Mouse (Mus musculus): Measurements from ENCODE around the gene Olfr1359. TPM values are rescaled to one million over a fixed set of nuclear protein-coding genes. Genes with fewer than 3 reads are reported as not detected.
A peak's percentile ranks its signal among the peaks of the same experiment; 100 is the strongest.

Olfr1359 gene
- total RNA-seq, 2 experiments from 2014 or later = not detected

DNA sequence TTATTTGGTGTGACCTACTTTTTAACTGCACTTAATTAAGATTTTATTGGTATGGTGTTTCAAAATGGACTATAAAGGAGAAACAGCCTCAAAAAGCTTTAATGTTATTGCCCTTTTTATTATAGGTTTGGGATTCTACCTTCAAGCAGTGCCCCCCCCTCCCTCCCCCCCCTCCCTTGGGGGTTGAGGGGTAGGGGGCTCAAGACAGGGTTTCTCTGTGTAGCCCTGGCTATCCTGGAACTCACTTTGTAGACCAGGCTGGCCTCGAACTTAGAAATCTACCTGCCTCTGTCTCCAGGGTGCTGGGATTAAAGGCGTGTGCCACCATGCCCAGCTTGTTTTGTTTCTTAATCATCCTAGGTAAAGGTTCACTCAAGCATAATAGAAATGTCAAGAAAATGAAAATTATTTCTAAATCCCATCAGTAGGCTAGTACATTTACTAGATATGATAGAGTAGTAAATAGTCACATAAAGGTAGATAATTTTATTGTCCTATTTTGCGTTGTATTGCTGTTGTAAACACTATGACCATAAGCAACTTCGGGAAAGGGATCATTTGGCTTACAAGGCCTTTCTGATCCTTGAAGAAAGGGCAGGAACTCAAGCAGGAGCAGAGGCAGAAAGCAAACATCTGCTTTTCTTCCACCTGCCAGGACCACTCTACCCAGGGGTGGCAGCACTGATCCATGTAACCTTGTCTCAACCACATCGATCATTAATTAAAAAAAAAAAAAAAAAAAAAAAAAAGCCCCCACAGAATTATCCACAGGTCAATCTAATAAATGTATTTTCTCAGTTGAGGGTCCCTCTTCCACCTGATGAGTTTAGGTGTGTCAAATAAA, 25.3 kb downstream of the Olfr1359 start:
- DNase-seq (ENCODE audit: low spot score in 2 of 2) = no peak

DNA sequence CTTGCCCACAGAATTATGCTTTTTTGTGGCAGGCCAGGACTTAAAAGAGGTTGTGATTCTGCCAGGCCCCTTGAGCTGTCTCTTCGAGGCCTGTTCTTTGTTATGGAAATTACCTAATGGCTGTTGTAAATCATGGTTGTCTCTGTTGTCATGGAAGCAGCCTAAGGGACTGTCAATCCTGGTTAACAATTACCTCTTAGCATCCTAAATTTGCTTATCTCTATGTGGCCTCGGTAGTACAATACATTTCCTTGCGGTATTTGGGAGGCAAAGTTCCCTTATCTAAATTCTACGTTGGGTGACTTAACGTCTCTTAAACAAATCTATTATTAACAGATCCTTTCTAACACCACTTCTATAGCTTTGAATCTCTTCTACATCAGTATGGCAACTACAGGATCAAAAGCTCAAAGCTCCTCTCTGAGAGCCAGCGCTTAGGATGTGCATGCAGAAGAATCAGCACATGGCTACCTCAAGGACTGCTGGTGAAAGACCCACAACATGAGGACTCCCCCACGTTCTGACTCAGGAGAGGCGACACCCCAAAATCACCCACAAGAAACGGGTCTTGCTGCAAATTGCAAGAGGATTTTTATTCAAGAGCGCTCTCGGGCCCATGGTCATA, 30.1 kb downstream of the Olfr1359 start:
- no peak for DNase-seq (ENCODE audit: low spot score in 2 of 2)

DNA sequence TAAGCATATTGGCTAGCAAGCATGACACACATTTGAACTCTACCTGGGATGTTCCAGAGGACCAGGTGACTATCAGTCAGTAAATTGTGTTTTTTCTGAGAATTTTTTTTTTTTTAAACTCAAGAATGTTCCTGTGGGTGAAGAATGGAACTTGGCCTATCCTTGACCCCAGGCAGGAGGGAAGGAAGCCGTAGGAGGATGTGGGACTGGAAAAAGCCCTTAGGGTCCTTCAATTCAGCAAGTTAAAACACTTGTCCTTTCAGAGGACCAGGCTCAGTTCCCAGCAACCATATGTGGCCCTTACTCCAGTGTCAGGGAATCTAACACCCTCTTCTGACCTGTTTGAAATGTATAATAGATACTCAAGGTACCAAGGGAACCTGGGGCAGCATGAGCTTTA, 31.6 kb downstream of the Olfr1359 start:
- DNase-seq (ENCODE audit: low spot score in 2 of 2) = no peak

DNA sequence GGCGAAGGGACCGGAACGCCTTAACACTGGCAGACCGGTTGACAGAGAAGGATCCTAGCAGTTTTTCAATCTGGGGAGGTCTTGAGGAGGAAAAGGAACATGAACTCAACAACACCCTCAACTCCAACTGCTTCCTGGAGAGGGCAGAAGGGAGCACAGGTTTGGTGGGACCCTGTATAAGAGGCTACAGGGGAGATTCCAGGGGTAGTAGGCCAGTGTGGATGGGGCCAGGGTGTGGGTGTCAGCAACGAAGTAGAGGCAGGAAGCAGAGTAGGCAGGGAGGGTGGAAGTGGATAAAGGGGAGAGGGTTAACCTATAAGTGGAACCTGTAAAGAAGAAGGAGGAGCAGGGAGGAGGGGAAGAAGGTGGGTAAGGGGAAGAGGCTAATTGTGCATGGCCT, 35.6 kb downstream of the Olfr1359 start:
- DNase-seq (ENCODE audit: low spot score in 2 of 2) = no peak

DNA sequence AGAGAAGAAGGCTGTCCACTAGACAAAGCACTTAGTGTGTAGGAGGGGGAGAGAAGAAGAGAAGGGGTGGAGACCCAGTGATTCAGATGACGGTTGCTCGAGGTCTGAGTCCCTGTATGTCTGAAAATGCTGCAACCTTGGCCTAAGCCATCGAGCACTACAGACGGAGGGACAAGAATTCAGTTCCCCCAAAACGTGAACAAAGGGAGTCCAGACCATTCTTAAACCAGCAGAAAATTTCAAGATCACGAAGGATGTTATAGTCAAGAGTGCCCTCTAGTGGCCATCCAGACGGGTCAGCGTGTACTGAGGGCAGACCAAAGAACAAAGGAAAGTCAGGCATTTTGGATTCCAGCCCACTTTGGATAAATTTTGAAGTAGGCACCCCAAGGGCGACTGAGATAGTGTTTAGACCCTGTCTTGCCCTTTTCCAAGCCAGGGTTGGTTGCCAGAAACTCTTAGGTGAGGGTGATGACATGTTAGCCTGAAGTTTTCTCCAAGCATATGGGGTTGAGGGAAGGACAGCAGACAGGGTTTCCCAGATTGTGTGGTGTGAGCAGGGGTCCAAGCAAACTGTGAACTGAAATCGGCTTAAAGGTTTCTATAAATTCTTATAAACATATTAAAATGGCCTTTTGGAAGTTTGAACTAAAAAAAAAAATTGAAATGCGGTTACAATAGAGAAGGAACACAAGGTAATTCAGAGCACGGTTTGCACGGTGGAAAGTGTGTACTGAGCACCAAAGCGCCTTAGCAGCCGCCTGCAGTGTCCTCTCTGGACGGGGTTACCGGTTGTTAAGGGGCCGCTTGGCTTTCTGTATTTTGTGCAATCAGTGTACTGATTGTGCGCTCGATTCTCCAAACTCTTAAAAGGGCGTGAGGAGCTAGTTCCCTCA, 36.3 kb downstream of the Olfr1359 start:
- peak; percentile 70 to 77 for DNase-seq (ENCODE audit: low spot score in 2 of 2)

DNA sequence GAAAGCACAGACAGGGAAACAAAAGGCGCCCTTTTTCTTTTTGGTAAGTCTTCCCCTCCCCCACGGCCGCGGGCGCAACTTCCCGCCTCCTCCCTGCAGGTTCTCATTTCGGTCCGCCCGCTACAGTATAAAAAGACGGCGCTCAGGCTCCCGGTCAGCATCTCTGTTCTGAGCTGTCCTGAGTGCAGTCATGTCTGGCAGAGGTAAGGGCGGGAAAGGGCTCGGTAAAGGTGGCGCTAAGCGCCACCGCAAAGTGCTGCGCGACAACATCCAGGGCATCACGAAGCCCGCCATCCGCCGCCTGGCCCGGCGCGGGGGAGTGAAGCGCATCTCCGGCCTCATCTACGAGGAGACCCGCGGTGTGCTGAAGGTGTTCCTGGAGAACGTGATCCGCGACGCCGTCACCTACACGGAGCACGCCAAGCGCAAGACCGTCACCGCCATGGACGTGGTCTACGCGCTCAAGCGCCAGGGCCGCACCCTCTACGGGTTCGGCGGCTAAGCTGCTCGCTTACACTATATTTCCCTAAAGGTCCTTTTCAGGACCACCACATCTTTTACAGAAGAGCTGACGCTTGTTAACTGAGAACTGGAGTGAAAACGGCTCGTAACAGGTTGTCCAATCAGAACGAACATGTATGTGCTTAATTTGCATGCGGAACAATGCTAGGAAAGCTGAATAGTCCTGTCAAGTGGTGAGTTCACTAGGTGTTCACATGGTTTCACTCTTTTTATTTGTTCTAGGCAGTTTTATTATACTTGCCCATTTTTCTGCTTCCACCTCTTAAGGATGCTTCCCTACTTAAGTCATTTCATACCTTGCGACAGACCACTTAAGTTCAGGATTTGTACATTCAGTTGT, 37.2 kb downstream of the Olfr1359 start, which contains the start of gene Hist1h4j:
Gene Hist1h4j (plus strand): TSS at position 159 of the 862 bp plus-strand sequence.
- DNase-seq (ENCODE audit: low spot score in 2 of 2) = peak; percentile 67 to 81

DNA sequence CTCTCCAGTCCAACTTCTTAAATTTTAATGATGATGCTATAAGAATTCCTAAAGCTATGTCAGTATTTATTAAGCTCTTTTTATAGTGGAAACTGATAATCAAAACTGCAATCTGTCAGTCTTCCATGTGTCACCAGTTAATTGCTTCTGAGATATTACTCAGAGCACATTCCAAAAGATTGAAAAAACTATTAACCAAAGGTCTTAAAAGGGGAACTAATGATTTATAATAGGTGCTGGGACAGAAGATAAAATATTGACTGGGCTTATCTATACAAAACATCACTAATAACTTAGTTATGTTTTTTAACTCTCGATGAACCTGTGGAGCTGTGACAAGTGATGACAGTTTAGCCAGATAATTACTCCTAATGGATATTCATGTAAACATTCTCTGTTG, 47.1 kb downstream of the Olfr1359 start:
- no peak for DNase-seq (ENCODE audit: low spot score in 2 of 2)

DNA sequence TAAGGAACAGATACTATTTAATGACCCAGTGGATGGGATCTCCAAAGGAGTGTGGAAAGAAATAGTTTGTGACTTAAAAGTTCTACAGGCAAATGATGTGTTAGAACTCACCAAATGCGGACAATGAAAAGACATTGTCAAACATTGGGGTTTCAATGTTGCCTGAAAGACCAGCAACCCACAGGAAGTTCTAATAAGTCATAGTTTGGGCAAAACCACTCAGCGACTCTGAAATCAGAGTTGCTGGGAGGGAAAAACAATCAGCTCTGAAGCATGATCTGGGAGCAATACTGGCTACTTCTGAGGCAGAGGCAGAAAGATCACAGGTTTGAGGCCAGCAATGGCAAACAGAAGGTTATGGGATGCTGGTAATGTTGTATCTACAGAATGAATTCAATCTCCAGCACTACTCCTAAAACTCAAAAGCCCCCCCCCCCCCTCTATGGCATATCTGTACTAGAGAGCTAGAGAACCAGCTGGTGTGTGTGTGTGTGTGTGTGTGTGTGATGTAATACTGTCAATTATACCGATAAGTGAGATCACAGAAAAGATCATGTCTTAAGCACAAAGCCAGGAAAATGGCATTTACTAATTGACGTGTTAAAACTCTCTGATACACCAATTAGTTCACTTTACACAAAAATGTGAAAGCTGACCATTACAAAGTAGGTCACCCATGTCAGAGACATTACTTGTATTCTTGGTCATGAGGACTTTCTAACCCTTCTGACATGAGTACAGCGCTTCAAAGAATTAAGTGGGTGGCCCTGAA, 51.7 kb downstream of the Olfr1359 start:
- DNase-seq (ENCODE audit: low spot score in 2 of 2) = no peak

DNA sequence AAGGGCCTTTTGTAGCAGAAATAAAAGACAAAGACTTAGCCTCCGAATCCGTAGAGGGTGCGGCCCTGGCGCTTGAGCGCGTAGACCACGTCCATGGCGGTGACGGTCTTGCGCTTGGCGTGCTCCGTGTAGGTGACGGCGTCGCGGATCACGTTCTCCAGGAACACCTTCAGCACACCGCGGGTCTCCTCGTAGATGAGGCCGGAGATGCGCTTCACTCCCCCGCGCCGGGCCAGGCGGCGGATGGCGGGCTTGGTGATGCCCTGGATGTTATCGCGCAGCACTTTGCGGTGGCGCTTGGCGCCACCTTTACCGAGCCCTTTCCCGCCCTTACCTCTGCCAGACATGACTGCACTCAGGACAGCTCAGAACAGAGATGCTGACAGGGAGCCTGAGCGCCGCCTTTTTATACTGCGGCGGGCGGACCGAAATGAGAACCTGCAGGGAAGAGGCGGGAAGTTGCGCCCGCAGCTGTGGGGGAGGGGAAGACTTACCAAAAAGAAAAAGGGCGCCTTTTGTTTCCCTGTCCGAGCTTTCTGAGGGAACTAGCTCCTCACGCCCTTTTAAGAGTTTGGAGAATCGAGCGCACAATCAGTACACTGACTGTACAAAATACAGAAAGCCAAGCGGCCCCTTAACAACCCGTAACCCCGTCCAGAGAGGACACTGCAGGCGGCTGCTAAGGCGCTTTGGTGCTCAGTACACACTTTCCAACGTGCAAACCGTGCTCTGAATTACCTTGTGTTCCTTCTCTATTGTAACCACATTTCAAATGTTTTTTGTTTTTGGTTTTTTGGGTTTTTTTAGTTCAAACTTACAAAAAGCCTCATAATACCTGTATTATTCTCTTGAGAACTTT, 52.5 kb downstream of the Olfr1359 start, which contains the start of gene Hist1h4k:
Gene Hist1h4k (minus strand): TSS at position 347 of the 859 bp plus-strand sequence.
- peak; percentile 89 to 93 for DNase-seq (ENCODE audit: low spot score in 2 of 2)

DNA sequence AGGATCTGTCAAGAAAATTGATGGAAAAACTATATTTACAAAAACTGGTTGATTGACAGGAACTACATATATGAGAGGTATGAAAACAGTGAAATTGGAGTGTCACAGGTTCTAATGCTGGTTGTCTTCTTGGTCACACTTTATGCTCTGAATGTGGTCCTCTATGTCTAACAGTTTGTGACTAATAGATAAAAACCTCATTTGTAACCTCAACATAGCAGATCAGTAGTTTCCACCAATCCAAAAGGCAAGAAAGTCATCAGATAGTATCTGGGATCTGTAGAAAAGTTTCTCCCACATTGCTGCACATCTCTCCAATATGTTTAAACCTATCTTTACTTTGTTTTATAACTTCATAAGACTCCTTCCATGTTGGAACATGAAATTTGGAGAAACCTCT, 53.5 kb downstream of the Olfr1359 start:
- DNase-seq (ENCODE audit: low spot score in 2 of 2) = no peak

DNA sequence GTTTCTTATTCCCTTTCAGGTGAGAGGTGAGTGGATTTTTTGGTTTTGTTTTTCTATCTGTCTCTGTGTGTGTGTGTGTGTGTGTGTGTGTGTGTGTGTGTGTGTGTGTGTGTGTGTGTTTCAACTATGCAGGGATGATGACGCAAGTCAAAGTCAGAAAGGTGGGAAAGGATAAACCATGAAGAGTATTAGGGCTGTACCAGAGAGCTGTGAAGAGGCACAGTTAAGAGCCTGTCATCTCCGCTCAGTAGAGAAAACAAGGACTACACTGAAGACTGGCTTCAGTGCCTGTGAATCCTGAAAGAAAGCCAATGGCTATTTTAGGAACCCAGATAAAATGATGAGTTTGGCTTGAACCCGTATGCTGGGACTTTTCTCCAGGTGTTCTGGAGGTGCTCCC, 53.9 kb downstream of the Olfr1359 start:
- no peak for DNase-seq (ENCODE audit: low spot score in 2 of 2)

DNA sequence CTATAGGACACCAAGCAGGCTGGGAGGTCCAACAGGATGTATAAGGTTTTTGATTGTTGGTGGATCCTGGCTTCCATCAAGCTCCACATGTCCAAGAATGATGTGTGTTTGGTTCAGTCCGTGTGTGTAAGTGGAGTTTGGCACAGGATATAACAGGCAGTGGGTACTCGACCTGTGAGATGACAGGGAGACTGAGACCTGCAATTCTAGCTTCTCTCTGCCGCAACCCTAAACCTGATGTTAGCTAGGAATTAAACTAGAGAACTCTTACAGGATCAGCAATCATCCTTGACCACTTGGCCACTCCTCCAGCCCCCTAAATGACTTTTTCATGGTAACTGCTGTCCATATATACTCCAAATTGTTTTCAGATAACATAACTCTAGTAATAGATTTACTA, 54.4 kb downstream of the Olfr1359 start:
- no peak for DNase-seq (ENCODE audit: low spot score in 2 of 2)

DNA sequence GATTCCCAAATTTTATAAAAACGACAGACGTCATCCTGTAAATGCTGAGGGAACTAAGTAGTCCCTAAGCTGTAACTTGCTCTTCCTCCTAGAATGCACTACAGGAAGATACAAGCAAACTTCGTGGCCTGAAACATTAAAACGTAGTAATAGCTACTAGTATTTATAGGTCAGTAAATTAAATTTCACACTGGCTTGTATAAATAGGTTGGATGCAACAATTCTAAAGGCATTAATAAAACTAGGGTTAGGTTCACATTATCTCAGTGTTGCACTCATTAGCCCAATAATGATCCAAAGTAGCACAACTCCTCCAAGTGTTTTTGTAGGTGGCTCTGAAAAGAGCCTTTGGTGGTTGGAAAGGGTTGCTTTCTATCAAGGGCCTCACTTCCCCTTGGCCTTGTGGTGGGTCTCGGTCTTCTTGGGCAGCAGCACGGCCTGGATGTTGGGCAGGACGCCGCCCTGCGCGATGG, 55.2 kb downstream of the Olfr1359 start:
- DNase-seq (ENCODE audit: low spot score in 2 of 2) = no peak

DNA sequence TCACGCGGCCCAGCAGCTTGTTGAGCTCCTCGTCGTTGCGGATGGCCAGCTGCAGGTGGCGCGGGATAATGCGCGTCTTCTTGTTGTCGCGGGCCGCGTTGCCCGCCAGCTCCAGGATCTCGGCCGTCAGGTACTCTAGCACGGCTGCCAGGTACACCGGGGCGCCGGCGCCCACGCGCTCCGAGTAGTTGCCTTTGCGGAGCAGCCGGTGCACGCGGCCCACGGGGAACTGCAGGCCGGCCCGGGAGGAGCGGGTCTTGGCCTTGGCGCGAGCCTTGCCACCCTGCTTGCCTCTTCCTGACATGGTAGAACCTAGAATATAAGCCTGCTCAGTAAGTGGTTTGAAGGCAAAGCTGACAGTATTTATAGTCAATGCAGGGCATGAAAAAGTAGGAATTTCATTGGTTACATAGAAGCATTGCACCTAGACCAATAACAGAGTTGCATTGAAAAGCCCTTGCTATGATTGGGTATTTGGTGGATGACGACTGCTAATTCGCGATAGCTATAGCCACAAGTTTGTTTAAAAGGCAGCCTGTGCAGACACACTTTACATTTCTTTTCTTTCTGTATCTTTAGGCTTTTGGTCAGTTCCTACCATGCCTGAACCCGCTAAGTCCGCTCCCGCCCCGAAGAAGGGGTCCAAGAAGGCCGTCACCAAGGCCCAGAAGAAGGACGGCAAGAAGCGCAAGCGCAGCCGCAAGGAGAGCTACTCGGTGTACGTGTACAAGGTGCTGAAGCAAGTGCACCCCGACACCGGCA, 55.8 kb downstream of the Olfr1359 start, which contains the start of the genes Hist1h2ak and Hist1h2bn:
Gene Hist1h2ak (minus strand): TSS at position 304 of the 762 bp plus-strand sequence.
Gene Hist1h2bn (plus strand): TSS at position 600 of the 762 bp plus-strand sequence.
- peak; percentile 38 to 53 for DNase-seq (ENCODE audit: low spot score in 2 of 2)

DNA sequence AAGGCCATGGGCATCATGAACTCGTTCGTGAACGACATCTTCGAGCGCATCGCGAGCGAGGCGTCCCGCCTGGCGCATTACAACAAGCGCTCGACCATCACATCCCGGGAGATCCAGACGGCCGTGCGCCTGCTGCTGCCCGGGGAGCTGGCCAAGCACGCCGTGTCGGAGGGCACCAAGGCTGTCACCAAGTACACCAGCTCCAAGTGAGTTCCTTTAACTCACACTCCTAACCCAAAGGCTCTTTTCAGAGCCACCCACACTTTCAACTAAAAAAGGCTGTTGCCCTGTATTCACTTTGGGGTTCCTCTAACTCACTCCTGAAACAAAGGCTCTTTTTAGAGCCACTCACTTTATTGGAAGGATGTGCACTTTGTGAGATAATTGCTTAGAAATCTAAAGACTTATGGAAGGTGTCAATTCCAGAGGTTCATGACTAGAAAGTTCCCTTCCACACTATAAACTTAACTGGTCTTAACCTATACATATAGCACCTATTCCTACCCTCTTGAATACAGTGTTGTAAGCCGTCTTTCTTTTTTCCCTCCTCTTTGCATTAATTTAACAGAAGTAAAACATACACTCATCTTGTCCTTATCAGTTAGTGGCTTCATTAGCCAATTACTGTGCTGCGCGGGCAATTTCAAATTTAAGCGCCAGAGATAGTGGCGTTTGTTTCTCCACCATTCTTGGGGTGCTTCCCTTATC, 56.5 kb downstream of the Olfr1359 start:
- DNase-seq (ENCODE audit: low spot score in 2 of 2) = peak; percentile 31 to 49

DNA sequence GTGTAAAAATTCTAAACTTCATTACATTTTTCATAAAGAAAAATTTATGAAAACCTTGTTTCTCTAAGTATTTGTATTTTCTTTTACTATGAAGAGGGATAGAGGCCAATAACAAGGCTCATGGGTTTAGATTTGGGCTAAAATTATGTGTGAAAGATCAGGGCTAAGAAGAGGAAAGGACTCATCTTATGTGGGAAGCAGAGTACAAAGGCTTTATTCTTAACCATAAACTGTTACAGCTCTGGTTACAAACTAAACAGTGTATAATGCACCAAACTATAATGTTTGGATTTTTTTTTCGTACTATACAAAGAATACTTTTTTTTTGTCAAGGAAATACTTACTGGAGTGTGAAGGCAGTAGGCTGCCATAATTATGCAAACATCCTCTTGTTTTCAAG, 57.8 kb downstream of the Olfr1359 start:
- DNase-seq (ENCODE audit: low spot score in 2 of 2) = no peak

Data from layer of hippocampus, postnatal 10 days (tissue).